Mouse (Mus musculus): ENCODE results near the gene Adipoq. TPM values are rescaled to one million over a fixed set of nuclear protein-coding genes. Genes with fewer than 3 reads are reported as not detected.

Adipoq gene
- total and polyA plus RNA-seq, 3 experiments = 0.13 to 1.1 (median 0.99) TPM

DNA sequence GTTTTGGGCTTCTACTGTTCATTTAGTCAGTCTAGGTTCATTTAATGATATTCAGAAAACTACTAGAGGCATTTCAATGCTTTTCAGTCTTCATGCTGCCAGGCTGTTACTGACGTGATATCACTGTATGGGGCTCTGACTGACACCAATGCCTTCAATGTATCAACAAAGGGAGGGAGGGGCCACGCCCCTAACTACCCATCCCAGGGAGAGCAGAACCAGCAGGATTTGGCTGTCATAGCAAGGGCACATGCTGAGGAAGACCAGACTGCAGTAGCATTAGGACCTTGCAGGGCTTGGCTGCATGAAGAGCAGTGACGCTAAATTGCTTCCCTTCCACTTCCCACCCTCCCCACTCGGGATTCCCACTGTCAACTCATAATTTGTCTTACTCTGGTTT lies 29.2 kb upstream of the Adipoq start:
- in situ Hi-C loops (cut with MboI; ENCODE audit: low pct_ligation_motif_present, low pct_unique_long_range_greater_than_20kb, low sequenced_read_pairs) = no loop called here
- Histone ChIP-seq H3K4me3 (replicated peaks in 1 of 3; ENCODE audit: low read depth in 2 of 3, low read length in 2 of 3, poor library complexity in 1 of 3) (no peak overlapping the region), H3K4me2 (ENCODE audit: insufficient read depth, low read depth, poor library complexity, severe bottlenecking) (no peak overlapping the region), H3K36me3 (replicated peaks in 1 of 2; ENCODE audit: control insufficient read depth in 1 of 2, insufficient read depth in 1 of 2, low read length in 1 of 2) (peaks cover 67 to 89% of the 10 kb centered on the region in 2 experiments), H3K27me3 (replicated peaks) (no peaks in the 10 kb centered on the region), H3K9ac (ENCODE audit: insufficient read depth, low read depth) (no peak overlapping the region), H3K27ac (ENCODE audit: insufficient read depth, low read depth) (no peak overlapping the region), H3K79me2 (replicated peaks; ENCODE audit: control insufficient read depth, extremely low read depth, insufficient read depth, poor library complexity, severe bottlenecking) (peaks cover 17% of the 10 kb centered on the region), H3K4me1 (ENCODE audit: control insufficient read depth in 1 of 2, insufficient read depth in 2 of 2) (peaks cover 0 to 9% of the 10 kb centered on the region in 2 experiments; a peak in 2 of 4 replicates), H3K9me3 (replicated peaks; ENCODE audit: low read length) (no peaks in the 10 kb centered on the region)
- no peak for TF ChIP-seq SIN3A (IDR thresholded peaks at IDR 0.05; ENCODE audit: low read length)
- TF ChIP-seq BHLHE40 (IDR thresholded peaks at IDR 0.05; ENCODE audit: low read depth, low read length) = no peak
- no peak for TF ChIP-seq ETS1 (conservative IDR thresholded peaks at IDR 0.05; ENCODE audit: low read depth, low read length)
- TF ChIP-seq ZMIZ1 (IDR thresholded peaks at IDR 0.05; ENCODE audit: low read depth, low read length) = no peak
- TF ChIP-seq POLR2A (IDR thresholded peaks at IDR 0.05; ENCODE audit: low read depth, low read length) = no peak
- TF ChIP-seq JUND (conservative IDR thresholded peaks at IDR 0.05; ENCODE audit: low read depth, low read length) = no peak
- TF ChIP-seq USF1 (IDR thresholded peaks at IDR 0.05; ENCODE audit: low read depth, low read length) = no peak
- no peak for TF ChIP-seq TBP (conservative IDR thresholded peaks at IDR 0.05; ENCODE audit: low read depth, low read length)
- no peak for TF ChIP-seq EP300 (IDR thresholded peaks at IDR 0.05; ENCODE audit: low read length)
- no peak for TF ChIP-seq MEF2A (IDR thresholded peaks at IDR 0.05; ENCODE audit: borderline replicate concordance, low read depth, low read length)
- no peak for TF ChIP-seq HCFC1 (IDR thresholded peaks at IDR 0.05; ENCODE audit: low read depth, low read length)
- TF ChIP-seq IRF4 (IDR thresholded peaks at IDR 0.05; ENCODE audit: low read depth, low read length) = no peak
- no peak for TF ChIP-seq CHD1 (IDR thresholded peaks at IDR 0.05; ENCODE audit: low read depth, low read length)
- no peak for TF ChIP-seq POLR2AphosphoS2 (IDR thresholded peaks at IDR 0.05; ENCODE audit: low read depth, low read length)
- no peak for TF ChIP-seq ZC3H11A (IDR thresholded peaks at IDR 0.05; ENCODE audit: low read depth, low read length)
- TF ChIP-seq NELFE (IDR thresholded peaks at IDR 0.05; ENCODE audit: low read depth, low read length) = no peak
- DNase-seq (ENCODE audit: extremely low read depth) = no peak
- dilution Hi-C loops (cut with MboI; ENCODE audit: extremely low pct_ligation_motif_present, extremely low pct_unique_long_range_greater_than_20kb, low sequenced_read_pairs) = no loop called here

DNA sequence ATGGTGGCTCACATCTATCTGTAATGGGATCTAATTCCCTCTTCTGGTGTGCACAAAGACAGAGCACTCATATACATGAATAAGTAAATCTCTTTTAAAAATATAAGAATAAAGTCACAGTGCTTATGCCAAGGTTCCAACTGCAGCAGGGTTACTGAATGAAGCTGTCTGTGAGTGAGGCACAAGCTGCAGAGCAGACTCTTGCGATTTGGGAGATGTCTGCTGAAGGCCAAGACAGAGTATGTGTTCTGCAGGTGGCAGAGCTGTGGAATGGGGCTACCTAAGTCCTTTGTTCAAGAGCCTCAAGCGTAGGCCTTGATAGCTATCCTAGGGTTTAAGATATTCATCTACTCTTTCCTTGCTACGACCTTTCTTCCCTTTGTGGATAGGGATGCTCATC lies 23.9 kb upstream of the Adipoq start:
- in situ Hi-C loops (cut with MboI; ENCODE audit: low pct_ligation_motif_present, low pct_unique_long_range_greater_than_20kb, low sequenced_read_pairs) = no loop called here
- dilution Hi-C loops (cut with MboI; ENCODE audit: extremely low pct_ligation_motif_present, extremely low pct_unique_long_range_greater_than_20kb, low sequenced_read_pairs) = no loop called here
- H3K9me3 ChIP-seq (replicated peaks; ENCODE audit: low read length) = no peaks in the 10 kb centered on the region
- H3K4me1 ChIP-seq (ENCODE audit: control insufficient read depth in 1 of 2, insufficient read depth in 2 of 2) = peaks cover 5 to 37% of the 10 kb centered on the region in 2 experiments; a peak in 2 of 4 replicates
- H3K4me3 ChIP-seq (replicated peaks in 1 of 3; ENCODE audit: low read depth in 2 of 3, low read length in 2 of 3, poor library complexity in 1 of 3) = no peak overlapping the region
- H3K27ac ChIP-seq (ENCODE audit: insufficient read depth, low read depth) = no peak overlapping the region
- no peak overlapping the region for H3K4me2 ChIP-seq (ENCODE audit: insufficient read depth, low read depth, poor library complexity, severe bottlenecking)
- H3K27me3 ChIP-seq (replicated peaks) = no peaks in the 10 kb centered on the region
- DNase-seq (ENCODE audit: extremely low read depth) = no peak
- H3K9ac ChIP-seq (ENCODE audit: insufficient read depth, low read depth) = no peak overlapping the region
- TF ChIP-seq EP300 (IDR thresholded peaks at IDR 0.05; ENCODE audit: low read length) (no peak), GABPA (IDR thresholded peaks at IDR 0.05; ENCODE audit: insufficient replicate concordance, low read depth, low read length) (no peak), RCOR1 (conservative IDR thresholded peaks at IDR 0.05; ENCODE audit: low read depth, low read length) (no peak), PAX5 (IDR thresholded peaks at IDR 0.05; ENCODE audit: low read length) (no peak), UBTF (IDR thresholded peaks at IDR 0.05; ENCODE audit: low read depth, low read length) (no peak), KAT2A (IDR thresholded peaks at IDR 0.05; ENCODE audit: insufficient replicate concordance, low read length) (no peak), MAX (IDR thresholded peaks at IDR 0.05; ENCODE audit: low read length) (no peak), ZKSCAN1 (IDR thresholded peaks at IDR 0.05; ENCODE audit: borderline replicate concordance, low read depth, low read length) (no peak), MXI1 (IDR thresholded peaks at IDR 0.05; ENCODE audit: low read depth, low read length) (no peak), MEF2A (IDR thresholded peaks at IDR 0.05; ENCODE audit: borderline replicate concordance, low read depth, low read length) (no peak), MYC (IDR thresholded peaks at IDR 0.05; ENCODE audit: low read depth, low read length) (no peak), BHLHE40 (IDR thresholded peaks at IDR 0.05; ENCODE audit: low read depth, low read length) (no peak), TBP (conservative IDR thresholded peaks at IDR 0.05; ENCODE audit: low read depth, low read length) (no peak), JUND (conservative IDR thresholded peaks at IDR 0.05; ENCODE audit: low read depth, low read length) (no peak), CTCF (conservative IDR thresholded peaks at IDR 0.05 in 1 of 2, IDR thresholded peaks at IDR 0.05 in 1 of 2; ENCODE audit: low read depth in 2 of 2, low read length in 2 of 2) (no peak), IRF4 (IDR thresholded peaks at IDR 0.05; ENCODE audit: low read depth, low read length) (no peak), NRF1 (IDR thresholded peaks at IDR 0.05; ENCODE audit: low read depth, low read length) (no peak), RAD21 (IDR thresholded peaks at IDR 0.05; ENCODE audit: low read depth, low read length) (no peak), NELFE (IDR thresholded peaks at IDR 0.05; ENCODE audit: low read depth, low read length) (no peak)
- H3K79me2 ChIP-seq (replicated peaks; ENCODE audit: control insufficient read depth, extremely low read depth, insufficient read depth, poor library complexity, severe bottlenecking) = peaks cover 37% of the 10 kb centered on the region
- peaks cover 41 to 83% of the 10 kb centered on the region in 2 experiments for H3K36me3 ChIP-seq (replicated peaks in 1 of 2; ENCODE audit: control insufficient read depth in 1 of 2, insufficient read depth in 1 of 2, low read length in 1 of 2)
